Mouse (Mus musculus) E14TG2a.4 (cell line): ENCODE data around the gene H2-T23.
A peak's percentile ranks its signal among the peaks of the same experiment; 100 is the strongest.

Experiments used
- H3K27me3 ChIP-seq: 2 replicates; pipeline ENCODE4 v1.6.1; 2014; ENCODE audit warnings: low read length, control low read depth; ENCODE audit not compliant: insufficient read depth
- H3K36me3 ChIP-seq: 2 replicates; pipeline ENCODE4 v1.6.1; 2014; ENCODE audit warnings: low read length, control low read depth; ENCODE audit not compliant: insufficient read depth
- H3K4me1 ChIP-seq: replicated peaks from 2 replicates; pipeline ENCODE4 v1.6.1; 2014; ENCODE audit warnings: low read depth, low read length, control low read depth
- H3K4me3 ChIP-seq: replicated peaks from 2 replicates; pipeline ENCODE4 v1.5.1; 2014; ENCODE audit warnings: mild to moderate bottlenecking, low read length
- H3K9me3 ChIP-seq: 2 replicates; pipeline ENCODE4 v1.6.1; 2014; ENCODE audit warnings: low read length, control low read depth
- CTCF ChIP-seq: conservative IDR thresholded peaks from 2 replicates; pipeline ENCODE4 v1.5.1; 2014; ENCODE audit warnings: low read length
- NANOG ChIP-seq: IDR thresholded peaks from 2 replicates; pipeline ENCODE4 v1.6.1; 2014; ENCODE audit warnings: borderline replicate concordance, low read length, mixed read lengths
- POU5F1 ChIP-seq: IDR thresholded peaks from 2 replicates; pipeline ENCODE4 v1.6.1; 2014; ENCODE audit warnings: low read length, borderline replicate concordance

Gene H2-T23

GRCm38 (mm10) chr17:35997713-35998510, 34.7 kb downstream of the H2-T23 start:
- Histone ChIP-seq H3K9me3 (peaks cover 7% of the 10 kb centered on the region), H3K27me3 (no peaks in the 10 kb centered on the region), H3K4me3 (peak overlapping the region; percentile 30; the same call in 1 of the 2 replicates), H3K36me3 (peaks cover 8% of the 10 kb centered on the region; the same call in 1 of the 2 replicates), H3K4me1 (peaks cover 75% of the 10 kb centered on the region)
- TF ChIP-seq POU5F1 (no peak), NANOG (no peak), CTCF (no peak)

- Histone ChIP-seq H3K4me3 (no peak overlapping the region), H3K4me1 (peaks cover 75% of the 10 kb centered on the region), H3K27me3 (no peaks in the 10 kb centered on the region), H3K9me3 (peaks cover 1% of the 10 kb centered on the region), H3K36me3 (peaks cover 5% of the 10 kb centered on the region; the same call in 1 of the 2 replicates)
- peak; percentile 98 for TF ChIP-seq CTCF
- no peak for TF ChIP-seq POU5F1
Measured at GRCm38 (mm10) chr17:35996949-35997348, 35.7 kb downstream of the H2-T23 start.

- Histone ChIP-seq H3K9me3 (no peaks in the 10 kb centered on the region), H3K36me3 (peaks cover 2% of the 10 kb centered on the region), H3K4me1 (peaks cover 60% of the 10 kb centered on the region), H3K4me3 (peak overlapping the region; percentile 85), H3K27me3 (no peaks in the 10 kb centered on the region)
- no peak for TF ChIP-seq NANOG
- TF ChIP-seq CTCF: no peak
- TF ChIP-seq POU5F1: no peak
Measured at GRCm38 (mm10) chr17:35994879-35995240, 37.8 kb downstream of the H2-T23 start.

GRCm38 (mm10) chr17:35994175-35994878, 38.3 kb downstream of the H2-T23 start:
- H3K9me3 ChIP-seq: no peaks in the 10 kb centered on the region
- H3K4me3 ChIP-seq: peak overlapping the region; percentile 85
- TF ChIP-seq POU5F1 (no peak), NANOG (no peak), CTCF (no peak)
- H3K27me3 ChIP-seq: no peaks in the 10 kb centered on the region
- peaks cover 6% of the 10 kb centered on the region for H3K36me3 ChIP-seq
- H3K4me1 ChIP-seq: peaks cover 60% of the 10 kb centered on the region

- H3K36me3 ChIP-seq: peaks cover 13% of the 10 kb centered on the region
- TF ChIP-seq CTCF: peak; percentile 94
- no peak for TF ChIP-seq NANOG
- H3K4me1 ChIP-seq: peaks cover 57% of the 10 kb centered on the region
- no peaks in the 10 kb centered on the region for H3K27me3 ChIP-seq
- H3K4me3 ChIP-seq: peak overlapping the region; percentile 85
- no peaks in the 10 kb centered on the region for H3K9me3 ChIP-seq
Measured at GRCm38 (mm10) chr17:35993675-35994074, 39.0 kb downstream of the H2-T23 start.

DNA sequence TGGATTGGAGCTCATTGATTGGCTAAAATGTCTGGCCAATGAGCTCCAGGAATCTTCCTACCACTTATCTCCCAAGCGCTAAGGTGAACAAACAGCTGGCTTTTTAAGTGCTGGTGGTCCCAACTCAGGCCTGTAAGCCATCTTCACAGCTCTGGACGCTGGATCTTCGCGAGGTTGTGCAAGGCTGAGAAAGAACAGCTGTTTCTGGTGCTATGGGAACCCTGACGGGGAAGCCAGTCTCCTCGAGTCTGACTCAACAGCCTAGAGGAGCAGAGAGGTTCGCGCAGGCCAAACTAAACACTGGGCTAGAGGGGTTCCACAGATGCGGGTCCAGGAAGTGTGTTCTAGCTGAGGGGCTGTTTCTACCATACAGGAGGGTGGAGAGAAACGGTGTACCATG, 40.9 kb downstream of the H2-T23 start:
- peak overlapping the region; percentile 61 for H3K4me3 ChIP-seq
- H3K4me1 ChIP-seq: peaks cover 57% of the 10 kb centered on the region
- no peak for TF ChIP-seq POU5F1
- no peak for TF ChIP-seq NANOG
- no peak for TF ChIP-seq CTCF
- no peaks in the 10 kb centered on the region for H3K9me3 ChIP-seq
- peaks cover 32% of the 10 kb centered on the region for H3K36me3 ChIP-seq
- H3K27me3 ChIP-seq: no peaks in the 10 kb centered on the region

- H3K4me3 ChIP-seq: peak overlapping the region; percentile 93; the same call in 1 of the 2 replicates
- no peak for TF ChIP-seq CTCF
- no peak for TF ChIP-seq POU5F1
- TF ChIP-seq NANOG: no peak
- H3K36me3 ChIP-seq: peaks cover 64% of the 10 kb centered on the region
Measured at GRCm38 (mm10) chr17:35981776-35982175, 50.9 kb downstream of the H2-T23 start.

DNA sequence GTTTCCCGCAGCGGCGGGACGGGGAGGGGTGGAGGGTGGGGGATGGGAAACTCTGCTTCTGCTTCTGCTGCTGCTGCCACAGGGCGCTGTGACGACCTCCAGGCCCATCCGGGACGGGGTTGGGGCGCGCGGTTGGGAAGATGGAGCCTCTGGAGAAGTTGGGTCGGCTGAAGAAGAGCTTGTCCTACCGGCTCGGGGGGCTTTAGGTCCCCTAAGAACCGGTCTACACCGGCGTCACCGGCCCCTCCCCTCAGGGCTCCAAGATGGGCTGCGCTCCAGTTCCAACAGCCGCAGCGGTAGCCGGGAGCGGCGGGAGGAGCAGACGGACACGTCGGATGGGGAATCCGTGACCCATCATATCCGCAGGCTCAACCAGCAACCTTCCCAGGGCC, 52.3 kb downstream of the H2-T23 start:
- Histone ChIP-seq H3K36me3 (peaks cover 64% of the 10 kb centered on the region), H3K4me1 (peaks cover 59% of the 10 kb centered on the region), H3K27me3 (no peaks in the 10 kb centered on the region), H3K9me3 (no peaks in the 10 kb centered on the region), H3K4me3 (peak overlapping the region; percentile 93)
- TF ChIP-seq NANOG: no peak
- TF ChIP-seq POU5F1: no peak
- no peak for TF ChIP-seq CTCF

More at GRCm38 (mm10) chr17:35981776-35982175, 50.9 kb downstream of the H2-T23 start:
- H3K4me1 ChIP-seq: peaks cover 73% of the 10 kb centered on the region
- H3K9me3 ChIP-seq: no peaks in the 10 kb centered on the region
- H3K27me3 ChIP-seq: no peaks in the 10 kb centered on the region
